Mouse (Mus musculus) heart, adult 2 months (tissue): ENCODE results near the gene Tas2r137.

ENCODE experiments used
- CTCF ChIP-seq: fragments of 200-600 bp; IDR thresholded peaks from 2 replicates; pipeline ENCODE4 v1.8.1; 2022; ENCODE audit warnings: antibody characterized with exemption, mild to moderate bottlenecking, moderate library complexity
- EP300 ChIP-seq: fragments of 200-500 bp; IDR thresholded peaks from 2 replicates; pipeline ENCODE4 v1.6.1; 2011; ENCODE audit warnings: low read depth, low read length, control low read depth; ENCODE audit not compliant: insufficient read depth
- POLR2A ChIP-seq: fragments of 200-500 bp; IDR thresholded peaks from 2 replicates; pipeline ENCODE4 v1.6.1; 2011; ENCODE audit warnings: mild to moderate bottlenecking, low read depth, low read length, control low read depth; ENCODE audit not compliant: insufficient read depth

- TF ChIP-seq CTCF (peak; percentile 34), POLR2A (no peak), EP300 (no peak)
Observed at GRCm38 (mm10) chr6:40465710-40466109, 25.3 kb upstream of the Tas2r137 start.
